Mouse (Mus musculus) hindbrain, embryonic 14.5 days (tissue): ENCODE measurements at regions not wholly inside any gene's neighbourhood (a gene's known extent, or its start where the extent isn't known, plus 50 kb on each side); places are given as distances from the start of the nearest gene placed in this dataset.
A peak's percentile ranks its signal among the peaks of the same experiment; 100 is the strongest.
"Not testable (repeated sequence)": the region's sequence is repeated elsewhere in the genome, so short reads cannot be mapped to it uniquely, and the experiment has no call there.

Experiments
- ATAC-seq: fragments of 200-750 bp; cut with Nextera tagmentation; 2 replicates; pipeline ENCODE4 v1.8.0; 2017; ENCODE audit warnings: moderate number of reproducible peaks, mild to moderate bottlenecking, moderate TSS enrichment, moderate library complexity; ENCODE audit not compliant: low FRiP score
- DNase-seq: peaks from one replicate; pipeline ENCODE4 v3.0.0-alpha.2; 2015; ENCODE audit warnings: low spot score
- H3K27ac ChIP-seq: fragments of 300-500 bp; sonication (generic); 2 replicates; pipeline ENCODE4 v1.5.1; 2014; ENCODE audit warnings: mild to moderate bottlenecking, moderate library complexity
- H3K27me3 ChIP-seq: fragments of 300-500 bp; sonication (generic); 2 replicates; pipeline ENCODE4 v1.6.1; 2014; ENCODE audit warnings: mild to moderate bottlenecking, low read length, mixed read lengths; ENCODE audit not compliant: control insufficient read depth, insufficient read depth
- H3K36me3 ChIP-seq: fragments of 300-500 bp; sonication (generic); replicated peaks from 2 replicates; pipeline ENCODE4 v1.6.1; 2014; ENCODE audit not compliant: control insufficient read depth, insufficient read depth
- H3K4me1 ChIP-seq: fragments of 300-500 bp; sonication (generic); replicated peaks from 2 replicates; pipeline ENCODE4 v1.6.1; 2014; ENCODE audit warnings: antibody characterized with exemption, low read length, mixed read lengths; ENCODE audit not compliant: control insufficient read depth, insufficient read depth
- H3K4me2 ChIP-seq: fragments of 300-500 bp; sonication (generic); replicated peaks from 2 replicates; pipeline ENCODE4 v1.6.1; 2014; ENCODE audit warnings: mild to moderate bottlenecking, moderate library complexity
- H3K4me3 ChIP-seq: fragments of 300-500 bp; sonication (generic); replicated peaks from 2 replicates; pipeline ENCODE4 v1.5.1; 2014; ENCODE audit warnings: mild to moderate bottlenecking, low read length
- H3K9ac ChIP-seq: fragments of 300-500 bp; sonication (generic); 2 replicates; pipeline ENCODE4 v1.6.1; 2014
- H3K9me3 ChIP-seq: fragments of 300-500 bp; sonication (generic); 2 replicates; pipeline ENCODE4 v1.6.1; 2016; ENCODE audit warnings: low read length; ENCODE audit not compliant: control insufficient read depth
- WGBS: fragments of 180-500 bp; shearing (Covaris S2); extraction: QIAGEN DNeasy Blood & Tissue Kit; methylation state at CpG from one replicate; pipeline ENCODE4 v1.1.7; 2014; 5-methylcytosine and 5-hydroxymethylcytosine counted together

DNA sequence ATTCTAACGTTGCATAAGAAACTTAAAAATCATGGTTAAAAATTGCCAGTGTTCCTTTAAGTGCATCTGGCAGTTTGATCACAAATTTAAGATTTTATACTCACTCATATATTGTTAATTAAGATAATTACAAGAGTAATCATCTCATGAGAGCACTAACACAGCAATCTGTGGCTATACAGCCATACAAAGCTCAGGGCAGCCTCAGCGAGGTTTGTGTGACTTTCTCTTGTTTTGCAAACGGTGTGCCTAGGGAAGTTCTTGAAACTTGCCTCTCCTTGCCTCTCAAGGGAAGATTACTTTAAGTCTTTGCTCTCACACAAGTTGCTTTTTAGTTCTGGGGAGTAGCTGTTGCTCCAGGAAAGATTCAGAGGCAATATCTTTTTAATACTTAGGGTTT lies 58.1 kb upstream of the Slc1a4 start:
- ATAC-seq (no peak), DNase-seq (no peak)
- Histone ChIP-seq H3K4me1 (no peaks in the 10 kb centered on the region), H3K9me3 (peaks cover 4% of the 10 kb centered on the region), H3K36me3 (no peaks in the 10 kb centered on the region), H3K4me2 (no peak overlapping the region), H3K27ac (no peak overlapping the region), H3K9ac (no peak overlapping the region), H3K27me3 (no peaks in the 10 kb centered on the region), H3K4me3 (no peak overlapping the region)
- WGBS, result 82% methylated on average over 3 of the region's 3 CpGs

GRCm38 (mm10) chr11:20393302-20393701 lies 60.8 kb upstream of the Slc1a4 start:
- H3K27ac ChIP-seq, H3K4me1 ChIP-seq, H3K4me3 ChIP-seq, H3K9me3 ChIP-seq, H3K36me3 ChIP-seq, ATAC-seq, H3K4me2 ChIP-seq, H3K9ac ChIP-seq, H3K27me3 ChIP-seq, DNase-seq: not testable (repeated sequence)
- WGBS, result 49% methylated on average over 3 of the region's 3 CpGs

GRCm38 (mm10) chr11:20393807-20394206 lies 61.3 kb upstream of the Slc1a4 start:
- DNase-seq, H3K4me3 ChIP-seq, H3K4me1 ChIP-seq, H3K9me3 ChIP-seq, H3K27me3 ChIP-seq, ATAC-seq, H3K27ac ChIP-seq, H3K36me3 ChIP-seq, H3K9ac ChIP-seq, H3K4me2 ChIP-seq: not testable (repeated sequence)
- WGBS, result 100% methylated on average over 3 of the region's 3 CpGs

- WGBS, result 87% methylated on average over 7 of the region's 7 CpGs
- no peak overlapping the region for H3K4me2 ChIP-seq
- no peak overlapping the region; the same call in 1 of the 2 replicates for H3K27ac ChIP-seq
- DNase-seq (no peak), ATAC-seq (no peak)
- no peaks in the 10 kb centered on the region for H3K27me3 ChIP-seq
- H3K9me3 ChIP-seq, result peaks cover 4% of the 10 kb centered on the region
- H3K9ac ChIP-seq, result no peak overlapping the region
- no peak overlapping the region for H3K4me3 ChIP-seq
- H3K4me1 ChIP-seq, result no peaks in the 10 kb centered on the region
- no peaks in the 10 kb centered on the region for H3K36me3 ChIP-seq
Observed at GRCm38 (mm10) chr11:20395848-20396203, 63.3 kb upstream of the Slc1a4 start.

DNA sequence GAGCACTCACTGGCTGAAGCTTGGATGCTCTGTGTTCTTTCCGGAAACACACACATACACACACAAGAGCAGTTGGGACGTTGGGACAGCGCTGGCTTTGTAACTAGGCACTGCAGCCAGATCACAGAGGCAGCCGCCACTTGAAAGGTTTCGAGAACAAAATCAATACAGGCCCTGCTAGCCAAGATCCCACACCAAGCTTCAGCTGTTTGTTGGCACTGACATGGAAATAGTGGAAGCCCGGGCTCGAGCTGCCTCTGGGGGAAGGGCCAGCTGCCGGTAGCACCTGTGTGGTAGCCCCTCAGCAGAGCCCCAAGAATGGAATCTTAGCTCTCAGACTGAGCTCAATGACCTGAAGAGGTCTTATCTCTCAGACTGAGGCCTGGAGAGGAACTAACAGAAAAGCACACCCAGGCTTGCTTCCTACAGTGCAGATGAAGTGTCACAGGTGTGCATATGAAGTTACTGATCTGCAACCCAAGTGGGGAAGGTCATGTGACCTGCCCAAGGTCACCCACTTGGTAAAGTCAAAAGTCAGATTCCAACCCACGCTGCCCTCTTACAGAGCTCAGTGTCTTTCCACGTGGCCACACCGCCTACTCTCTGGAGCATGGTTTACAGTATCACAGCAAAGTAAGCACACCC lies 63.8 kb upstream of the Slc1a4 start:
- Histone ChIP-seq H3K4me1 (no peaks in the 10 kb centered on the region), H3K27me3 (no peaks in the 10 kb centered on the region), H3K27ac (no peak overlapping the region), H3K9me3 (peaks cover 2% of the 10 kb centered on the region), H3K4me3 (no peak overlapping the region), H3K4me2 (no peak overlapping the region), H3K9ac (no peak overlapping the region), H3K36me3 (no peaks in the 10 kb centered on the region)
- WGBS, result 80% methylated on average over 11 of the region's 11 CpGs
- no peak for ATAC-seq
- no peak for DNase-seq

DNA sequence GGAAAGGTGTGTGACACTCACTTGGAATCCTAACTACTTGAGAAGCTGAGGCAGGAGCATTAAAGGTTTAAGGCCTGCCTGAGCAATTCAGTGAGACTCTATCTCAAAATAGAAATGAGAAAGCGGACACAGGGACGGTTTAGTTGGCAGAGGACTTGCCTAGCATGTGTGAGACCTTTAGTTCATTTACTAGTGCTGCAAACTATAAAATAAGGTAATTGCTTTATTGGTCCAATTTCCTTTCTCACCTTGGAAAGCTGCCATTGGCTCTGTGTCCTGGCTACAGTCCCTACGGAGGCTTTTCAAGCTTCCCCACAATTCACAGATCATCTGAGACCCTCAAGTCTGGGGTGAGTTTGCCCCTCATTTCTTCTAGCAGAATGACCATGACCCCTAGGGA lies 64.4 kb upstream of the Slc1a4 start:
- ATAC-seq (no peak), DNase-seq (no peak)
- no peak overlapping the region for H3K9ac ChIP-seq
- no peaks in the 10 kb centered on the region for H3K36me3 ChIP-seq
- no peaks in the 10 kb centered on the region for H3K27me3 ChIP-seq
- no peak overlapping the region for H3K4me2 ChIP-seq
- WGBS, result 72% methylated on average over 3 of the region's 3 CpGs
- H3K4me1 ChIP-seq, result no peaks in the 10 kb centered on the region
- H3K27ac ChIP-seq, result no peak overlapping the region
- H3K4me3 ChIP-seq, result no peak overlapping the region
- no peaks in the 10 kb centered on the region for H3K9me3 ChIP-seq

GRCm38 (mm10) chr11:20400302-20401234 lies 68.1 kb upstream of the Slc1a4 start:
- DNase-seq (peak; percentile 87), ATAC-seq (peak; percentile 91)
- Histone ChIP-seq H3K36me3 (no peaks in the 10 kb centered on the region), H3K4me2 (peak overlapping the region; percentile 53), H3K9ac (0 out of 2 replicates have a peak overlapping the region, but pooled peaks have one; percentile 39), H3K4me3 (peak overlapping the region; percentile 22), H3K4me1 (no peaks in the 10 kb centered on the region), H3K27ac (peak overlapping the region; percentile 27; the same call in 1 of the 2 replicates), H3K27me3 (no peaks in the 10 kb centered on the region), H3K9me3 (no peaks in the 10 kb centered on the region)
- WGBS, result 4% methylated on average over 32 of the region's 32 CpGs

DNA sequence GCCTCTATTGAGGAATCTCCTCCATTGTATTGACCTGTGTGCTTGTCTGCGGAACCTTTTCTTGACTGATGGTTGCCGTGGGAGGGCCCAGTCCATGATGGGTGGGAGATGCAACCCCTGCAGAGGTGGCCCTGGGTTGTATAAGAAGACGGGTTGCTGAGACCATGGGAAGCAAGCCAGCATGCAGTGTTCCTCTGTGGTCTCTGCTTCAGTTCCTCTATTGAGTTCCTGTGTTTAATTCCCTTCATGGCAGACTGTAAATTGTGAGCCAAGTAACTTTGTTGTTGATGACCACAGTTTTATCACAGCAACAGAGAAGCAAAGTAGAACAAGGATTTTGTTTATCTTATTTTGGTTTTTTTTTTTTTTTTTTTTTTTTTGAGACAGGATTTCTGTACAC lies 70.9 kb upstream of the Slc1a4 start:
- Histone ChIP-seq H3K27ac (no peak overlapping the region), H3K4me1 (no peaks in the 10 kb centered on the region), H3K4me3 (no peak overlapping the region), H3K9me3 (no peaks in the 10 kb centered on the region), H3K4me2 (no peak overlapping the region), H3K9ac (no peak overlapping the region), H3K27me3 (no peaks in the 10 kb centered on the region), H3K36me3 (no peaks in the 10 kb centered on the region)
- WGBS, result 58% methylated on average over 3 of the region's 3 CpGs
- ATAC-seq, result no peak
- DNase-seq, result no peak

- DNase-seq, result no peak
- 84% methylated on average over 5 of the region's 5 CpGs for WGBS
- ATAC-seq, result no peak
- Histone ChIP-seq H3K27ac (no peak overlapping the region), H3K9ac (no peak overlapping the region), H3K36me3 (no peaks in the 10 kb centered on the region), H3K27me3 (no peaks in the 10 kb centered on the region), H3K4me2 (no peak overlapping the region), H3K9me3 (no peaks in the 10 kb centered on the region), H3K4me1 (no peaks in the 10 kb centered on the region), H3K4me3 (no peak overlapping the region)
Observed at GRCm38 (mm10) chr11:20404476-20404875, 72.0 kb upstream of the Slc1a4 start.
